Mouse (Mus musculus): Measurements from ENCODE around the gene Sec16a. TPM values are rescaled to one million over a fixed set of nuclear protein-coding genes. Genes with fewer than 3 reads are reported as not detected.

The Sec16a gene
- polyA plus RNA-seq, 1 experiment from 2014 or later, result 23.2 TPM

DNA sequence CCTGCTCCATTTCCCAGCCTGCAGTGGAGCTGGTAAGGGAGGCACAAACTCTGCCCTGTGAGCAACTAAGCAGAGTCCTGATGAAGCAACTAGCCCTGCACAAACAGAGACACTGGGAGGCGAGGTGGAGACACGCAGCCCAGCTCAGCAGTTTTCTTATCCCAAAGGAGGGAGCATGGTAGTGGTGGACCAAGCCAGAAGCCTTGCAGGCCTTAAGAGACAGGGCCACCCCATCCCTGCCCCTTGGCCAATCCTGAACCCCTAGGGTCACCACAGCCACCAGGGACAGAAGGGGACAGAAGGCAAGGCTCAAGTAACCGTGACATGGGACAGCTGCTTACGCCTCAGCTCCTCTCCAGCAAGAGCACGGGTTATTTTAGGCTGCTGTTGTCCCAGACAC, 16.7 kb upstream of the Sec16a start:
- Histone ChIP-seq H3K27ac (ENCODE audit: low read length) (no peak overlapping the region), H3K36me3 (ENCODE audit: control insufficient read depth, insufficient read depth, low read length) (peaks cover 57% of the 10 kb centered on the region), H3K27me3 (ENCODE audit: control insufficient read depth, insufficient read depth, low read depth, low read length) (no peaks in the 10 kb centered on the region), H3K4me3 (ENCODE audit: low read length) (no peak overlapping the region), H3K9ac (ENCODE audit: low read length) (no peak overlapping the region), H3K4me1 (replicated peaks; ENCODE audit: control insufficient read depth, insufficient read depth, low read length) (peaks cover 26% of the 10 kb centered on the region), H3K4me2 (ENCODE audit: low read depth, low read length) (no peak overlapping the region), H3K9me3 (ENCODE audit: control insufficient read depth, low read length) (no peaks in the 10 kb centered on the region)
- ATAC-seq (ENCODE audit: low read depth), result no peak
- 73% methylated on average over 5 of the region's 5 CpGs for WGBS

DNA sequence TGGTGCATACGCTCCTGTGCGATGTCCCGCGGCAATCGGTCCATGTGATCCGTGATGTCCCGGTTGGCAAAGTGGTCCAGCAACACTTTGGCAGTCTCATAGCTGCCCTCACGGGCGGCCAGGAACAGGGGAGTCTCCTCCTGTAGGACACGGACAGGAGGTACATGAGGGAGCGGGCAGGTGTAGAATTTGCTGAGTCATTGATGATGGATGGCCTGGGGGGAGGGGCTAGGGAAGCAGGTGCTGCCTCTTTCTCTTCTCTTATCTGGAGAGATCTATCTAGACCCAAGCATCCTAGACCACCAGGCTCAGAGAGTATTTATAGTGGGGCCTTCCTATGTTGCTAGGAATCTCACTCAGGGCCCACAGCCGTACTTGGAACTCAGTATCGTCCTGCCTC, 15.8 kb upstream of the Sec16a start:
- 83% methylated on average over 13 of the region's 13 CpGs for WGBS
- Histone ChIP-seq H3K9ac (ENCODE audit: low read length) (no peak overlapping the region), H3K27ac (ENCODE audit: low read length) (peak overlapping the region; percentile 43; the same call in 1 of the 2 replicates), H3K36me3 (ENCODE audit: control insufficient read depth, insufficient read depth, low read length) (peaks cover 51% of the 10 kb centered on the region), H3K4me2 (ENCODE audit: low read depth, low read length) (no peak overlapping the region), H3K9me3 (ENCODE audit: control insufficient read depth, low read length) (no peaks in the 10 kb centered on the region), H3K27me3 (ENCODE audit: control insufficient read depth, insufficient read depth, low read depth, low read length) (no peaks in the 10 kb centered on the region), H3K4me3 (ENCODE audit: low read length) (no peak overlapping the region), H3K4me1 (replicated peaks; ENCODE audit: control insufficient read depth, insufficient read depth, low read length) (peaks cover 26% of the 10 kb centered on the region)
- ATAC-seq (ENCODE audit: low read depth), result no peak

DNA sequence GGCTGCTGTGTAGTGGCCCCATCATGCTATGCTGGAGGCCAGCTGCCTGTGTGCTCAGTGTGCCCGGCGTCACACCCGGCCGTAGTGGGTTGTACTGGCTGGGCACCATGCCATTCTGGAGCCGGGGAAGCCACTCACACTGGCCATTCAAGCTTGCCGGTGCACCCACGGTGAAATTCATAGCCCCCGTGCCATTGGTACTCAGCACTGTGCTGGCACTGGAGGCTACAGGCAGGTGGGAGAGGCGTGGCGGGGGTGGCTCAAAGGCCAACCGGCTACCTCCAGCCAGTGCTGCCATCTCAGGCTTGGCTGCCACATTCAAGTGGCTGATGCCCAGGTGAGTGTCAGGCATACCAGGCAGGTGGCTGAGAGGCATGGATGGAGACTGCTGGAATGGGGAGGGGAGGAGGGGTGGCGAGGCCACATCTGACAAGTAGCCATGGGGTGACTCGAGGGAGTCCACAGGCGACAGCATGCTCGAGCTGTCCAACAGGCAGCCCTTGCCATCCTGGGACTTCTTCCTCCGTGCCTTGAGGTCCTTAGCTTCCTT, 15.2 kb upstream of the Sec16a start:
- H3K27me3 ChIP-seq (ENCODE audit: control insufficient read depth, insufficient read depth, low read depth, low read length), result no peaks in the 10 kb centered on the region
- H3K9ac ChIP-seq (ENCODE audit: low read length), result no peak overlapping the region
- no peak overlapping the region for H3K4me3 ChIP-seq (ENCODE audit: low read length)
- no peak; the same call in 1 of the 2 replicates for ATAC-seq (ENCODE audit: low read depth)
- peak overlapping the region; percentile 43 for H3K27ac ChIP-seq (ENCODE audit: low read length)
- H3K36me3 ChIP-seq (ENCODE audit: control insufficient read depth, insufficient read depth, low read length), result peaks cover 46% of the 10 kb centered on the region
- WGBS, result 70% methylated on average over 16 of the region's 16 CpGs
- no peak overlapping the region for H3K4me2 ChIP-seq (ENCODE audit: low read depth, low read length)
- H3K4me1 ChIP-seq (replicated peaks; ENCODE audit: control insufficient read depth, insufficient read depth, low read length), result peaks cover 26% of the 10 kb centered on the region
- H3K9me3 ChIP-seq (ENCODE audit: control insufficient read depth, low read length), result no peaks in the 10 kb centered on the region

DNA sequence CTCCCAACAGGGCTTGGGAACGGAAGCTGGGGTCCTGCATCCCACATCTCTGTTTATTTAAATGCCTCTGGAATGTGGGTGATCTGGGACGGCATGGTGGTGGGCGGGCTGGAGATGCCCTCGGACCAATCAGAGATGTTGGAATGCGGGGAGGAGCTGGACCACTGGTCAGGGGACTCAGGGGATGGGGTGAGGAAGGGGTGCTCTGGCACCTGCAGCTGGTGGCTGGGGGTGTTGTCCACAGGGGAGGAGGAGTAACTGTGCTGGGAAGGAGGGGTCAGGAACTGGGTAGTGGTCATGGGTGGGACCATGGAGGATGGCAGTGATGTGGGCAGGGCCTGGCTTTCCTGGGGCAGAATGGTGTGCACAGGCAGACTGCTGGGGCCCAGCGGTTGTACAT, 14.5 kb upstream of the Sec16a start:
- H3K27ac ChIP-seq (ENCODE audit: low read length), result peak overlapping the region; percentile 43
- H3K9ac ChIP-seq (ENCODE audit: low read length), result no peak overlapping the region
- H3K4me2 ChIP-seq (ENCODE audit: low read depth, low read length), result no peak overlapping the region
- peaks cover 26% of the 10 kb centered on the region for H3K4me1 ChIP-seq (replicated peaks; ENCODE audit: control insufficient read depth, insufficient read depth, low read length)
- H3K36me3 ChIP-seq (ENCODE audit: control insufficient read depth, insufficient read depth, low read length), result peaks cover 39% of the 10 kb centered on the region
- ATAC-seq (ENCODE audit: low read depth), result peak; percentile 51
- H3K27me3 ChIP-seq (ENCODE audit: control insufficient read depth, insufficient read depth, low read depth, low read length), result no peaks in the 10 kb centered on the region
- WGBS, result 29% methylated on average over 6 of the region's 6 CpGs
- no peak overlapping the region for H3K4me3 ChIP-seq (ENCODE audit: low read length)
- no peaks in the 10 kb centered on the region for H3K9me3 ChIP-seq (ENCODE audit: control insufficient read depth, low read length)

DNA sequence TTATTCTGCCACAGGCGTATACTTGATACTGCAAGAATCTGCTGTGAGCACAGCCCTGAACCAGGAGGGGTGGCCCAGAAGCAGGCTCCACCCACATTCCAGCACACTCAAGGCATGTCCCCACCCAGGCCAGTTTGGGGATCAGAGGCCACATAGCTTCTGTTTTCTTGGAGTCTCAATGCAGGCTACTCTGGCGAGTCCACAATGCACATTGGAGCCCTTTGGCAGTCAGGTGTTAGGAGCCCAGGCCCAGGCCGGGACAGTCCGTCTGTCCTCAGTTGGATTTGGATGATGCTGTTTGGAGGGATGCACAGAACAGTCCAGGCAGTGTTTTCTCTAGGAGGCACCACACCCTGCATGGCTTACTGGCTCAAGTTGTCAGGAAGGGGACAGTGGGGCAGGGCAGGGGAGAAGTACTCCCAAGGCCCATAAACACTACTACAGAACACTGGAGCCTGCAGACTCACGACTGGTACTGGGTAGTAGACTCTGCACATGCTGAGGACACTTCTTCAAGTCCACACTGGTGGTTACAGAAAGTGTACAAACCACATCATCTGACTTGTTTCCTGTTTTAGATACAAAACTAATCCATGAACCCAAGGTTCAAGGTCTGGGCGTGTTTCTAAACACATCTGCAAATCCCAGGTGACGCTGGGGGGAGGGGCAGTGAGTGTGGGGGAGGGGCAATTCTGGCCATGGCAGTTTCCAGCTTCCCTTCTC, 13.5 kb upstream of the Sec16a start:
- Histone ChIP-seq H3K4me1 (replicated peaks; ENCODE audit: control insufficient read depth, insufficient read depth, low read length) (peaks cover 26% of the 10 kb centered on the region), H3K4me2 (ENCODE audit: low read depth, low read length) (no peak overlapping the region), H3K36me3 (ENCODE audit: control insufficient read depth, insufficient read depth, low read length) (peaks cover 31% of the 10 kb centered on the region), H3K4me3 (ENCODE audit: low read length) (no peak overlapping the region), H3K27ac (ENCODE audit: low read length) (peak overlapping the region; percentile 75), H3K9ac (ENCODE audit: low read length) (no peak overlapping the region), H3K27me3 (ENCODE audit: control insufficient read depth, insufficient read depth, low read depth, low read length) (no peaks in the 10 kb centered on the region), H3K9me3 (ENCODE audit: control insufficient read depth, low read length) (no peaks in the 10 kb centered on the region)
- ATAC-seq (ENCODE audit: low read depth), result peak; percentile 86
- 23% methylated on average over 7 of the region's 7 CpGs for WGBS

DNA sequence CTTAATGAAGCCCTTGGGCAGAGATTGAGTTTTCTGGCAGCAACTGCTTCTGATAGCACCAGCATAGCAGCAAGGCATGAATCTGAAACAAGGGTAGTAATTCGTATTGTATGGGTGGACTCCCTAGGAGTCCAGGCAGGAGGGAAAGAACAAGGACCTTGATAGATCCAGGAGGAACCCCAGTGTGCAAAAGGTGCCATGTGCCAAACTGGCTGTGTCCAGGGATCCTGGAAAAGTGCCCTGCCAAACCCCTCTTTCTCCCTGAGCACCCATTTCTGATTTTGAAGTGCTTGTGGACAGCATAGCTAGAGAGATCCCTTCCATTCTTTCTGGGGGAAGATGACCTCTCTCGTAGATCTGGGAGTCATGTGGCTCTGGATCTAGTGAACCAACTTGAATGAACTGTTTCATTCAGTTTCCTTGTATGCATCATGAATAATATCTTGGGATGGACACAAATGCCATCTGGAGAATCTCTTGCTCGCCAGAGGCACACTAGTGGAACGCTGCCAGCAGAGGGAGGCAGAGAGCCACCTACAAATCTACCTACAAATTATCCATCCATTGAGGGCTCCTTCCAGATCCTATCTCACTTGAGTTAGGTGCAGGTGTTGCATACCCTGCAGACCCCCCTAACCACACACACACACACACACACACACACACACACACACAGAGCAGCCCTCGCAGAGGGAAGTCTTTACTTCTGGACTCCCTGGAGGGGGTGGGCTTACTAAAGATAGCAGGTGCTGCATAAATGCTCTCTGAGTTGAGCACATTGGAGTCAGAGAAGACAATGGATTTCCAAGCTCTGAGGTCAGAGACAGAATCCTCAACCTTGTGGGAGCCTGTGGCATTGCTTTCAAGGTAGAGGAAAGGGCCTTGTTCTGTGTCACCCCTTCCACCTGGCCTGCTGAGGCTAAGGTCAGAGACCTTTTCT, 4.4 kb upstream of the Sec16a start:
- Histone ChIP-seq H3K27me3 (ENCODE audit: control insufficient read depth, insufficient read depth, low read depth, low read length) (no peaks in the 10 kb centered on the region), H3K27ac (ENCODE audit: low read length) (no peak overlapping the region), H3K36me3 (ENCODE audit: control insufficient read depth, insufficient read depth, low read length) (no peaks in the 10 kb centered on the region), H3K9ac (ENCODE audit: low read length) (no peak overlapping the region), H3K4me3 (ENCODE audit: low read length) (no peak overlapping the region), H3K9me3 (ENCODE audit: control insufficient read depth, low read length) (no peaks in the 10 kb centered on the region), H3K4me1 (replicated peaks; ENCODE audit: control insufficient read depth, insufficient read depth, low read length) (peaks cover 8% of the 10 kb centered on the region), H3K4me2 (ENCODE audit: low read depth, low read length) (no peak overlapping the region)
- 21% methylated on average over 5 of the region's 5 CpGs for WGBS
- ATAC-seq (ENCODE audit: low read depth), result no peak

DNA sequence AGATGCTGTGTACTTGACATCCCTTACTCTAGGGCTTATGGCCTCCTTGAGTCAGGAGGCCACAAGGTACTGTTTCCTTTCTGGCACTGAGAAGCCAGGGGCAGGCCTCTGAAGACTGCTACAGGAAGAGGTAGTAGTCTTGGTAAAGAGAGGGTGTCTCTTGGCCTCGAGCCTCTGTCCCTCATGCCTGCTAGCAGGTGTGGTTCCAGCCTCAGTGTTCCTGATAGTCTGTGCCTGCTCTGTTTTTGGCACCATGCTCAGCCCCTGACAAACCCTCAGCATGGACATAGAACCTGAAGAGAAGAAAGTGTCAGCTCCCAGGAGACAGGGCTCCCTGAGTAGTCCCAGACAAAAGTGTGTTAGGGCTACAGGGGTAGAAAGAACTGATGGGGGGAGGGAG, 2.4 kb upstream of the Sec16a start:
- Histone ChIP-seq H3K4me2 (ENCODE audit: low read depth, low read length) (no peak overlapping the region), H3K4me3 (ENCODE audit: low read length) (no peak overlapping the region), H3K27ac (ENCODE audit: low read length) (no peak overlapping the region), H3K4me1 (replicated peaks; ENCODE audit: control insufficient read depth, insufficient read depth, low read length) (peaks cover 17% of the 10 kb centered on the region), H3K9me3 (ENCODE audit: control insufficient read depth, low read length) (no peaks in the 10 kb centered on the region), H3K27me3 (ENCODE audit: control insufficient read depth, insufficient read depth, low read depth, low read length) (no peaks in the 10 kb centered on the region), H3K36me3 (ENCODE audit: control insufficient read depth, insufficient read depth, low read length) (no peaks in the 10 kb centered on the region), H3K9ac (ENCODE audit: low read length) (no peak overlapping the region)
- 70% methylated on average over 1 of the region's 1 CpGs for whole genome bisulfite sequencing
- no peak for ATAC-seq (ENCODE audit: low read depth)

DNA sequence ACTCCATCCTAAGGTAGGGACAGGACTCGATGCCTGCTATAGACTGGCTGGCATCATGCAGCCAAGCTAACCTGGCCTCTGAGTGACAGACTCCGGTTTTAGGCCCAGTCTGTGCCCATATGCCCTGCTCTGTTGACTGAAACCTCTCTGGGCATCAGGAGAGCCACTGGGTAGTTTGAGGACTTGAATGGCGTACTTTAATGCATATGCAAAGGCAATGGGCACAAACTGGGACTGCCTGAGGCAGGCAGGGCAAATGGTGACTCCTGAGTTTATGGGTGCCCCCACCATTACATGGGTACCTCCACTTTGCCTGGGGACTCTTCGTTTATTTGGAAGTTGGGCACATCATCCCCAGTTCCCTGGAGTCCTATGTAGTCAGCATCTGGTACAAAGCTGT, 1.7 kb upstream of the Sec16a start:
- ATAC-seq (ENCODE audit: low read depth), result no peak
- H3K36me3 ChIP-seq (ENCODE audit: control insufficient read depth, insufficient read depth, low read length), result no peaks in the 10 kb centered on the region
- H3K4me1 ChIP-seq (replicated peaks; ENCODE audit: control insufficient read depth, insufficient read depth, low read length), result peaks cover 17% of the 10 kb centered on the region
- H3K27ac ChIP-seq (ENCODE audit: low read length), result peak overlapping the region; percentile 83; the same call in 1 of the 2 replicates
- H3K4me2 ChIP-seq (ENCODE audit: low read depth, low read length), result peak overlapping the region; percentile 77
- H3K4me3 ChIP-seq (ENCODE audit: low read length), result peak overlapping the region; percentile 56
- WGBS, result 68% methylated on average over 4 of the region's 4 CpGs
- peak overlapping the region; percentile 68 for H3K9ac ChIP-seq (ENCODE audit: low read length)
- no peaks in the 10 kb centered on the region for H3K27me3 ChIP-seq (ENCODE audit: control insufficient read depth, insufficient read depth, low read depth, low read length)
- H3K9me3 ChIP-seq (ENCODE audit: control insufficient read depth, low read length), result no peaks in the 10 kb centered on the region
